Mouse (Mus musculus) neutrophil, adult 65 days (primary cell): ENCODE measurements around the gene Mapk6. TPM values are rescaled to one million over a fixed set of nuclear protein-coding genes. Genes with fewer than 3 reads are reported as not detected.

Source experiments
- total RNA-seq: library from RNA; stranded (reverse); gene quantifications from 2 replicates; pipeline ENCODE4 v1.2.4, GENCODE M21; 2023

The Mapk6 gene
- 117 and 180 TPM in 2 replicates for total RNA-seq

DNA sequence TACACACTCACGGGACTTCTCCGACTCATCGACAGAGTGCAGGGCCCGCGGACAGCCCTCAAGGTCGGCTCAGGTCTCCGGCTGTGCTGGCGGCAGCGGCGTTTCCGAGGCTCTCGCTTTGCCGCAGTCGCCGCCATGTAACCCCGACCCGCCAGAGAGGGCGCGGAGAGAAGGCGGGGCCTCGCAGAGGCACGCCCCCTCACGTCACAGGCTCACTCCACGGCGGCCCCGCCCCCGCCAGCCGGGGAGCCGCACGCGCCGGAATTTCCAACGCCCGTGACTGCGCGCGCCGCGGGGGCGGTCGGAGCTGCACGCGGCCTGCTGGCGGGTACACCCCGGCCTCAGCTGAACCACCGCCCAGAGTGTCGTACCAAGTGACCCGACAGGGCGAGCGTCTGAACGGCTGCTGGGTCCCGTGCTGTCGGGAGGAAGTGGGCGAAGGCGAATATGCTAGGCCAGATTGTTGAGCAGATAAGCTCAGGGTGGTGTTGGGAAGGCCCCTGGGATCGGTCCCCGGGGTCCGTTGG is at the start of gene Mapk6:
Mapk6 (minus strand) TSS at position 154 of the 527 bp plus-strand sequence.

DNA sequence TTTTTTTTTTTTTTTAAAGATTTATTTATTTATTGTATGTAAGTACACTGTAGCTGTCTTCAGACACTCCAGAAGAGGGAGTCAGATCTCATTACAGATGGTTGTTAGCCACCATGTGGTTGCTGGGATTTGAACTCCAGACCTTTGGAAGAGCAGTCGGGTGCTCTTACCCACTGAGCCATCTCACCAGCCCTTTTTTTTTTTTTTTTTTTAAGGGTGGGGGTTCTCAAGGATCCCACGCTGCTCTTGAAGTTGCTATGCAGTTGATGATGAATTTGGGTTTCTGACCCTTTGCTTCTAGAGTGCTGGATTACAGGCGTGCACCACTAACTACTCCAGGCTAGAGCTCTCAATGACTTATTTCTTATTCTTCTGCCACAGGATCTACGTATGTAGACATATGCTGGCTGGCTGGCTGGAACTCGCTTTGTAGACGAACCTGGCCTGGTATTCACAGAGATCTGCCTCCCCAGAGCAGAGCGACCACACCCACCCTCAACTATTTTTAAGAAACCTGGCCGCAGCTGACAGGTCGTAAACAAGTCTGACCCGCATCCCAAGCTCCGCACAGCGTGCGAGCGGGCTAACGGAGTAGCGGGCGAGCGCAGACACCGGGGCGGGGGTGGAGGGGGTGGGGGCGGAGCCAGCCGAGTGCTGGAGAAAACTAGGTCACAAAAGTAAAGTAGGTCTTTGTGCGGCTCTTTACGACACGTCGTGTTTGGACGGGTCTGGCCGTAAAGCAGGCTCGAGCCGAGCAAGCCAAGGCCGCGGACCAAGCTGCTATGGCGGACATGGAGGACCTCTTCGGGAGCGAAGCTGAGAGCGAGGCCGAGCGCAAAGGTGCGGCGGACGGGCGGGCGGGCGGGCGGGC is 31.2 kb upstream of the Mapk6 start, which contains the start of gene Leo1:
Leo1 (plus strand) TSS at position 729 of the 871 bp plus-strand sequence.

DNA sequence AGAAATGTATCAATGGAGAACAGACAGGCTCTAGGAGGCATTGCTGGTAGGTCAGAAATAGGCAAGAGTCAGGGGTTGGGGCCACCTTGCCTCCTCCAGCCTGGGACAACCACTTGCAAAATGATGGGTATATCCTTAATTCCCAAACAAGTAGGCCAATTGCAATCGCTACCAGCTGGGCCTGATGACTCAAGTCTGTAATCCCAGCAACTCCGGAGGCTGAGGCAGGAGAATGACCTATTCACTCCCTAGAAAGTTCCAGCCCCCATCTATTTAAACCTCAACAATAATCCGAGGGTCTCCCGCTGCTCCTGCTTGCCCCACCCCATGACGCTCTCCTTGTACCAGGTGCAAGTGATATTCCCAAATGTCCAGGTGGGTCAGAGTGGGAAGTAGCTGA is 62.3 kb downstream of the Mapk6 start, which contains the start of gene Bcl2l10:
Bcl2l10 (plus strand) TSS at position 301 of the 400 bp plus-strand sequence.

Other genes with a start within 250 kb of the Mapk6 start
- gene Myo5c, start 178.0 kb downstream of the Mapk6 start, total RNA-seq, result not detected in 2 replicates
- gene Gnb5, start 103.7 kb downstream of the Mapk6 start, total RNA-seq, result 1.9 and 2.1 TPM in 2 replicates
- not detected in 2 replicates for gene Bcl2l10, start 62.2 kb downstream of the Mapk6 start, total RNA-seq
- 11.9 and 16.9 TPM in 2 replicates for gene Leo1, start 31.5 kb upstream of the Mapk6 start, total RNA-seq
- gene Tmod3, start 149.7 kb upstream of the Mapk6 start, total RNA-seq, result 97.6 and 118 TPM in 2 replicates
- not detected in 2 replicates for gene Tmod2, start 201.3 kb upstream of the Mapk6 start, total RNA-seq
- not detected in 2 replicates for gene Lysmd2, start 215.7 kb upstream of the Mapk6 start, total RNA-seq